Mouse (Mus musculus) kidney, postnatal 10 days (tissue): Measurements from ENCODE around the gene Ndufs1.
A peak's percentile ranks its signal among the peaks of the same experiment; 100 is the strongest.
"Not testable (repeated sequence)": the region's sequence is repeated elsewhere in the genome, so short reads cannot be mapped to it uniquely, and the experiment has no call there.

Experiments used
- DNase-seq: peaks from one replicate; pipeline ENCODE4 v3.0.0; 2021; ENCODE audit warnings: mixed read lengths

The Ndufs1 gene

DNA sequence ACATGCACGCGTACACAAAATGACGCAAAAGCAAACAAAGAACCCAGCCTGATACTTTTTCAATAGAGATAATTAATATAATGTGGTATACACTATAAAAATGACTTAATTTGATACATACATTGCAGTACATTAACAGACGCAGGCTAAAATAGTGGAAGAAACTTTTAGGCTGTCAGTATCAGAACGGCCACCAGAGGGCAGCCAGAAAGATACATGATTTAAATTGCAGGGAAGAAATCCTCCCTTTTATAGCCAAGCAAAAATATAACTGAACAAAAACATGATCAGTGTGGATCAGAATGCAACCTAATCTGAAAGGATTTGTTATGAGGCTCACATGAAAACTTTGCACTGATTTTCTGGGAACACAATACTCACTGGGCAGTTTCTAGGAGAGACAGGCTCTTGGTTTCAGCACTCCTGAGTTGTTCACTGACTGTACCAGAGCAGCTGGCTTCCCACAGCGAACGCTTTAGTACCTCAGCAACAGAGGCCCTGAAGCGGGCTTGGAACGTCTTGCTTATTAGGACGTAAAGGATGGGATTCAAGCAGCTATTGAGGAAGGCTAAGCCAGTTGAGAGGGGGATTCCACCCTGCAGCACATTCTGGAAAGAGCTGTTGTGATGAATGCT lies 6.1 kb upstream of the Ndufs1 start:
- DNase-seq = peak; percentile 76

GRCm38 (mm10) chr1:63182212-63182611 lies 5.6 kb upstream of the Ndufs1 start:
- peak; percentile 52 for DNase-seq

DNA sequence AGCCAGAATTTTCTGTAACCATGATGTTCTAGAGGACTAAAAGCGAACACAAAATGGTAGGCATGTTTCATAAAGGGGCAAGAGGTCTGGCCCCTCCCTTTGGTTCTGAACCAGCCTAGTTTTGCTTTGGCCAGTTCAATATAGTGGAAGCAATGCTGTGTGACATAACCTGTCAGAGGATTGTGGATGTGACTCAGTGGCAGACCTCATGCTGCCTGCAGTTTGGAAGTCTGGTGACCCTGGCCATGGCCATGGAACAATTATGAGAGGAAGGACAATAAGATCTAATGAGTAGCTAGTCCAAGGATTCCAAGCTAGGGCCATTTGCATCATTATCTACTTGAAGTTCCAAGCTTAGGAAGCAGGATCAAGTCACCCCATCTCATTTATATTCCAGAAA lies 4.8 kb upstream of the Ndufs1 start:
- DNase-seq = no peak

GRCm38 (mm10) chr1:63181019-63181418 lies 4.4 kb upstream of the Ndufs1 start:
- DNase-seq = peak; percentile 96

DNA sequence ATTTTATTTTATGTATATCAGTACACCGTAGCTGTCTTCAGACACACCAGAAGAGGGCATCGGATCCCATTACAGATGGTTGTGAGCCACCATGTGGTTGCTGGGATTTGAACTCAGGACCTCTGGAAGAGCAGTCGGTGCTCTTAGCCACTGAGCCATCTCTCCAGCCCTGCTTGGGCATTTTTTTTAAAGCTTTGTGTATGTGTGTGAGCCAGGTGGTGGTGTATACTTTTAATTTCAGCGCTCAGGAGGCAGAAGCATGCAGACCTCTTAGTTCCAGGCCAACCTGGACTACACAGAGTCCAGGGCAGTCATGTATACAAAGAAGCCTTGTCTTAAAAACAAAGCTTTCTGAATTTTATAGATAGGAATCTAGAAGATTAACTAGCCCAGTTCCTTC lies 3.9 kb upstream of the Ndufs1 start:
- DNase-seq = not testable (repeated sequence)

- no peak for DNase-seq
These were observed 3.5 kb upstream of the Ndufs1 start for GRCm38 (mm10) chr1:63180122-63180521.

GRCm38 (mm10) chr1:63178308-63178707 lies 1.7 kb upstream of the Ndufs1 start:
- no peak for DNase-seq

- no peak for DNase-seq
These were observed 402 bp downstream of the Ndufs1 start for GRCm38 (mm10) chr1:63176259-63176603.

DNA sequence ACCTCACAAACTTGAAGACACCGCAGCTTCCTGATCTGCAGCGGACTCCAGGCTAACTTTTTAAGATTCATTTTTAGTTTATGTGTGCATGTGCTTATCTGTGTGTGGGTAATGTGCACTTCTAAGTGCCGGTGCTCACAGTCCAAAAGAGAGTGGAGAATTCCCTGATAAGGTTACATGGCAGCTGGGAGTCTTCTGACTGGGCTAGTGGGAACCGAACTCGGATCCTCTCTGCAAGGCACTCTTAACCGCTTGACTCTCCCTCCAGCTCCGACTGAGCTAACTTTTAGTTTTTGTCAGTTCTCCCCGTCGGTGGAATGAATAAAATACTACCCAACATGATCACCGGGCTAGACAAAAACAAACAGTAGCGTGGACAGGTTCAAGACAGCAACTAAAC lies 780 bp downstream of the Ndufs1 start:
- peak; percentile 40 for DNase-seq

DNA sequence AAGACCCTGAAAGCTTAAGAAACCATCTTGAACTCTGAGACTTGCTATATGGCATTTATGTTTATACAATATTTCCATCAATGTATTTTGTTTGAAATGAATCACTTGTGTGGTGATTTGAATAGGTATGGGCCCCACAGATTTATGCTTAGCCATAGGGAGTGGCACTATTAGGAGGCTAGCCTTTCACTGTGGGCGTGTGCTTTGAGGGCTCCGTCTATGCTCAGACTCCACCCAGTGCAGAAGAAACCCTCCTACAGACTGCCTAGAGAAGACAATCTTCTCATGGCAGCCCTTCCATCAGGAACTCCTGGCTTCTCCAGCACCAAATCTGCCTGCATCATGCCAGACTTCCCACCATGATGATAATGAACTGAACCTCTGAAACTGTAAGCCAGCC lies 8.0 kb downstream of the Ndufs1 start:
- DNase-seq = no peak

DNA sequence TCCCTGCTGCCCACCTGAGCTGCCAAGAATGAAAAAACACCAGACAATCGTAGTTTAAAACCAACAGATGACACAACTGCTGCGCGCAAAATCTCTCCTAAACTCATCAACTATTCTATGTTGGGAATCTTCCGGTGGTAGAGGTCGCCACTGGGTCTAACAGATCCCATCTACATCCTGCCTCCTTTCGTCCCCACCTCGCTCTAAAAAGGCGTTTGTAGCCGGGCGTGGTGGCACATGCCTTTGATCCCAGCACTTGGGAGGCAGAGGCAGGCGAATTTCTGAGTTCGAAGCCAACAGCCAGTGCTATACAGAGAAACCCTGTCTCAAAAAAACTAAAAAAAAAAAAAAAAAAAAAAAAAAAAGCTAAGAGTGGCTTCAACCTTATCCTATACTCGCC lies 36.4 kb downstream of the Ndufs1 start:
- DNase-seq = no peak

GRCm38 (mm10) chr1:63138586-63138985 lies 38.0 kb downstream of the Ndufs1 start:
- not testable (repeated sequence) for DNase-seq

DNA sequence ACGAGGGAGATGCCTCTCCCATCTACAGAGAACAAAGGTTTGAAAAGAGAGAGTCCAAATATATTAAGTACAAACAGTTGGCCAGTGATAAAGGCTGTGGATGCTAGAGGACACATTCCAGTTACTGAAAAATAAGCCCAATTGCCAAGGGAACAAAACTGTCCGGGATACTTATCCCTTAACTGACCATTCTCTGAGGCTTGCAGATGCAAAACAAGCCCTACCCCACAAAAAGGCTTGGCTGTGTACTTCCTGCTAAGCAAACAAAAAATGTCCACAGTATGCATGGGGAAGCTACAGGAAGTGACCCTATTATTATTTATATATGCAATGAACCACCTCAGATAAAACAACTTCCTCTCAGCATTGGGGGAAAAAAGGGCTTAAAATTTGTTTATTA lies 38.7 kb downstream of the Ndufs1 start:
- DNase-seq = no peak

DNA sequence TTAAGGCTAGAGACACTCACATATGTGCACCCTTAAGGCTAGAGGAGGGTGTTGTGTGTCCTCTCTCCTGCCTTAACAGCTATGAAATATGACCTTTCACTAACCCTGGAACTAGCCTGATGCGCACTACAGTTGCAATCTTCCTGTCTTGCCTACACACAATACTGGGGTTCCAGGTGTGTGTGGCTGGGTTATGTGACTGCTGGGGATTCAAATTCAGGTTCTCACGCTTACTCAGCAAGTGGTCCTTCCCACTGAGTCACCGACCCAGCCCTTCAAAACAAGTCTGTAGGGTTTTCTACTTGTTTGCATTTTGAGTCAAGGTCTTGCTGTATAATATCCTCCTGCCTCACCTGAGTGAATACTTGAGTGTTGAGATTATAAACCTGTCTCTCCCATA lies 42.1 kb downstream of the Ndufs1 start:
- no peak for DNase-seq

- DNase-seq = no peak
These were observed 44.9 kb downstream of the Ndufs1 start for GRCm38 (mm10) chr1:63131766-63132165.

- DNase-seq = no peak
These were observed 45.8 kb downstream of the Ndufs1 start for GRCm38 (mm10) chr1:63130883-63131282.

- no peak for DNase-seq
These were observed 46.6 kb downstream of the Ndufs1 start for GRCm38 (mm10) chr1:63129857-63130690.

- DNase-seq = no peak
These were observed 47.4 kb downstream of the Ndufs1 start for GRCm38 (mm10) chr1:63129273-63129672.

DNA sequence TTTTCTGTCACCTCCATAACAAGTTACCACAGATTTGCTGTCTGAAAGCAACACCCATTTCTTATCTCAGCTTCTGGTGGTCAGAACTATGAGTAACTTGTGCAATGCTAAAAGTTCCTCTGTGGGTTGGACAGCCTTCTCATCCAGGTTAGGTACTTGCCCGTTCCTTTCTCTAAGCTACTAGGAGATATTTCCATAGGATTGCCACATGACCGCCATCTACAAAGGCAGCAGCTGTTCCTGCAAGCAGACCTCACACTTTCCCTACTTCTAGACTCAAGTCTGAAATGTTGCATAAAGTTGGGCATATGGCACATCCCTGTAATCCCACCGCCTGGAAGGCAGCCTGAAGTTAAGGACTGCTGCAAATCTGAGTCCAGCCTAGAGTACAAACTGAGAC lies 50.4 kb downstream of the Ndufs1 start:
- DNase-seq = no peak

DNA sequence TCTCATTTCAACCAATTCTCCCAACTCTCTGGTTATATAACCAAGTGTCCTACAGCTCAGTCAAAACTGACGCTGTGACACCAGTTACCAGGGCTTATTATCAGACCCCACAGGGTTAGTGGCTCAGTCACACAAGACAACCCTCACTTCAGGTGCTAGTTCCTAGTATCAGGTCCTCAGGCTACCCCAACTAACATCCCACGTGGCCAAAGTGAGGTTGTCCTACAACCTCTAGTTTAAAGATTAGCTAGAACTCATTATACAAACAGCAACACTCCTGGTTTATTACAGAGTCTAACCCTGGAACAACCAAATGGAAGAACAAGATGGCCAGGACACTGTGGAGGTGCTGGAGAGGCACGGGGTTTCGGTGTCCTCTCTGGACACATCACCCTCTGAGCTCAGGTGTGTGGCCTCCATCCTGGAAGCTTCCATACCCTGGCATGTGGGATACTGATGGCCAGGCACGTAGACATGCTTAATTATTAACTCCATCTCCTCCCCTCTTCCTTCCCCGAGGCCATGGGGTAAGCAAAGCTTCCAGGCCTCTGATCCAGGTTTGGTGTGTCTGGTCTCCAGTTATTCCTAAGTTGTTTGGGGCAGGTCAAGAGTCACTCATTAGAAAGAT lies 52.7 kb downstream of the Ndufs1 start:
- peak; percentile 31 for DNase-seq

GRCm38 (mm10) chr1:63122005-63122404 lies 54.6 kb downstream of the Ndufs1 start:
- DNase-seq = no peak

DNA sequence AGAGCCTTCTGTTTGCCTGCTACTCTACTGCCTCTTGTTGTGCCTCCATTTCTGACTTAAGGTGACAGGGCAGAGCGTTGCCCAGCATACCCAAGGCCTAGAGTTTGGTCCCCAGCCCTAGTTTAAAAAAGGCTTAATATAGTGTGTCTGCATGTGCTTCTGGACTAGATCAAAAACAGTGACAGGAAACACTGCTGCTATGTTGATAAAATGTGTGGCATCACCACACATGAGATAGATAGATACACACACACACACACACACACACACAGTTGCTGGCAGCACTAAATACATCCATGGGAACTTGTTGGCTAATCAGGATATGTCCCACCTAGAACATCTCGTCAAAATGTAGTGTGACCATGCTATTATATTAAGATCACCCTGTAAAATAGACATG lies 56.3 kb downstream of the Ndufs1 start:
- DNase-seq = no peak

GRCm38 (mm10) chr1:63119675-63120074 lies 57.0 kb downstream of the Ndufs1 start:
- no peak for DNase-seq

- DNase-seq = no peak
These were observed 61.1 kb downstream of the Ndufs1 start for GRCm38 (mm10) chr1:63115540-63115939.
